Mouse (Mus musculus) urinary bladder, postnatal 10 days (tissue): Measurements from ENCODE around the gene Gucy2e.

Experiments used
- DNase-seq: peaks from one replicate; pipeline ENCODE4 v3.0.0; 2022; ENCODE audit warnings: low spot score

Gene Gucy2e

DNA sequence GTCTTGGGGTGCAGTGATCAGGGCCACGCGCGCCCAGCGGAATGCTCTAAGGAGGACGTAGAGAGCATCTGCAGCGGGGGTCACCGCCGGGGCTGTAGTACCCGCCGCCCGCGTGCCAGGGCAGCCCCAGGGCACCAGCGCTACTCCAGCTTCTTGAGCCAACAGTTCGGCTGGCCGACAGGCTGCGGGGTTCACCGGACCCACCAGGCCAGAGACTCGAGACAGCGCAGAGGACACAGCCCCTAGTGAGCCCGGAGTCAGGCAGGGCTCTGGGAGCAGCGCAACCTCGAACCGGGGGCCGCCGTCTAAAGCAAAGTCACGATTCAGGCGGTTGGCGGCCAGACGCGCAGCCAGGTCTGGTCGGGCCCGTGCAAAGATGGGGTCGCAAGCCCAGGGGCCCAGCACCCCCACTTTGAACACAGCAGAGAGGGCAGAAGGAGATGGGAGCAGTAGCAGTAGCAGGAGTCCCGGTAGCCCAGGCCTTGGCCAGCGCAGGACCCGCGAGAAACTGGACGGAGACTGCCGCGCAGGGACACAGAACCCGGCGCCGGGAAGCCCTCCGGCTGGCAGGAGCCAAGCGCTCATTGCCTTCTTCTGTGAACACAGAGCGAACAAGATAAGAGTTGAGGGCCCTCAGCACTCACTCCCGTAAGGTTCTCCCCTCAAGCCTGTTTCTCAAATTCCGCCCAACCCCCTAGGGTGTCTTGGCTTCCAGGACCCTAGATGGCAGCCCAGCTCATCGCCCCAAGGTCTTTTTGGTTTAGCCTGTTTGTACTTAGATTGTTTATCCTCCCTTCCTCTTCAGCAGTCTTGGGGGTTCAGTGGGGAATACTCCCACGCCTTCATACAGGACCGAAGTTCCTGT lies 543 bp downstream of the Gucy2e start:
- DNase-seq = no peak

DNA sequence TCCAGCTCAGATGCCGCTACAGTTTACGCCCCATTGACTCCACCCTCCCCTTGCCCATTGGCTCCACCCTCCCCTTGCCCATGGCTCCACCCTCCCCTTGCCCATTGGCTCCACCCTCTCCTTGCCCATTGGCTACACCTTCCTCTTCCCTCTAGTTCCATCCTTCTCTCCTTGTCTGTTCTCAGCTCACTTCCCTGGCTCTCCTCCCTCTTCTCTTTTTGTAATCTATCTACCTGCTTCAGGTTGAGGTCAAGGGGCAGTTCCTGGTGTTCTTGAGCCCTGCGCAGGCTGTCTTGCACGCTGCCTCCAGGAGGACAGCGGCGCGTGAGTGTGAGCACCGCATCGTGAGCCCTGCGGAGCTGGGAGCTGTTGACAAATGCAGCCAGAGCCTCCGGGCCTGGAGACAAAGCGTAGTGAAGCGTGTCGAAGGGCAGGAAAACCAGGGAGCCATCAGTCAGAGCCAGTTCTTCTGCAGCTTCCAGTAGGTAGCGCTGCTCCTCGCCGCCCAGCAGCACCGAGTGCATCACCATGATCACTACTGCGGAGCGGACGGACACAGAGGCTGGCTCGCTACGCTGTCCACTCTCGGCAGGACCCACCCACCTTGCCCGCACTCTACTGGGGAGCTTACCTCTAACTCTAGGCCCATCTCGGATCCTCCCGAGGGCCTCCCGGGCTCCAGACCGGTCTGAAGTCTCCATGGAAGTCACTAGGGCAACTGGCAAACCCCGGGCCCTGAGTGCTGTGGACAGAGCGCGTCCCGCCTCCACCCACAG lies 1.4 kb downstream of the Gucy2e start:
- no peak for DNase-seq

- no peak for DNase-seq
These were observed 3.7 kb downstream of the Gucy2e start for GRCm38 (mm10) chr11:69233141-69233540.

DNA sequence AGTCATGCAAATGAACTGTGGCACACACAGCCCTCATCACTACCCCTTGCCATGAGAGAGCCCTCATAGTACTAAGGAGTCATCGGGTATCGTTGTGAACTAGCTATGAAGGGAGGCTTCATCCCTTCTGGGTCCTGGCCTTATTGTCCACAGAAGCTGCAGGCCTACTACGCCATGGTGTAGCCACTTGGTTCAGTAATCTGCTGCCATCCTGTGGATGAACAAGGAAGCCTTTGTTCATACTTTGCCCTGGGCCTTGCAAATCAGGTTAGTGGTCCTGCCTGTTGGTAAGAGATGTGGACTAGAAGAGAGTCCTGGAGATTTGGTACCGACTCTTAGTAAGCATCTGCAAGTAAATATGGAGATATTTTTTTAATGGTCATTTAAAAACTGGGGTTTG lies 6.4 kb downstream of the Gucy2e start:
- DNase-seq = no peak

DNA sequence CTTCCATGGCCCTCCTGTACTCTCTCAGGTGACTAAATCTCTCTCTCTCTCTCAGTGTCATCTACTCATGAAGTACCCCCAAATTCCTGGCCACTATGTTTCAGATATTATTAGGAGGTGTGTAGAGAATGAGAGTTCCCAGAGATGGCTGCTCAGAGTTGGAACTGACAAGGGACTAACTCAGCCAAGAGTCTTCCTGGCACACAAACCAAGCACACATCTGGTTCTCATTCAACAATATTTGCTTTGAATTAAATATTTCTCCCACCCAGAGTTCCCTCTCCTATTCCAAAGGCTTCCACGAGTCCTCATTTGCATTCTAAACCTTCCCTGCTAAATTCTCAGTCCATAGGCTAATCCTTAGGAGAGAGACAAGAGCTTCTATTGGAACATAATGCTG lies 11.1 kb downstream of the Gucy2e start:
- DNase-seq = no peak

DNA sequence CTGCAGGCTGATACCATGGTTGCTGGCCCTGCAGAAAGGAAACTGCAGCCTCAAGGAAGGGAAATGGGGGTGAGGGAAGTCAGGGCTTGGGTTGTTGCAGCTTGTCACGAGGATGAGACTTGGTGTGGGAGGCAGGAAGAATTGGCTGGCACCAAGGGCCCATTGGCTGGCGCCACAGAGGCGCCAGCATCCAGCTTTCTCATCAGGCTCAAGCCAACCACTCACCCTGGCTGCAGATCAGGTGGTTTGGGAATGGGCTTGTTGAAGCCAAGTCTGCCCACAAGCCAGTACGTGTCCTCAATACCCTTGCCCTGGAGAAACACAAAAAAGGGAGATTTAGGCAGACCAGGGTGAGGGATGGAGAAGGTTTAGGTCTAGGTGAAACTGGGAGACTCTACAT lies 13.7 kb downstream of the Gucy2e start:
- DNase-seq = no peak

- no peak for DNase-seq
These were observed 15.8 kb downstream of the Gucy2e start for GRCm38 (mm10) chr11:69221070-69221469.

- DNase-seq = no peak
These were observed 18.2 kb downstream of the Gucy2e start for GRCm38 (mm10) chr11:69218661-69219060.

- no peak for DNase-seq
These were observed 19.4 kb downstream of the Gucy2e start for GRCm38 (mm10) chr11:69217411-69217810.

- DNase-seq = no peak
These were observed 25.4 kb downstream of the Gucy2e start for GRCm38 (mm10) chr11:69211431-69211830.

DNA sequence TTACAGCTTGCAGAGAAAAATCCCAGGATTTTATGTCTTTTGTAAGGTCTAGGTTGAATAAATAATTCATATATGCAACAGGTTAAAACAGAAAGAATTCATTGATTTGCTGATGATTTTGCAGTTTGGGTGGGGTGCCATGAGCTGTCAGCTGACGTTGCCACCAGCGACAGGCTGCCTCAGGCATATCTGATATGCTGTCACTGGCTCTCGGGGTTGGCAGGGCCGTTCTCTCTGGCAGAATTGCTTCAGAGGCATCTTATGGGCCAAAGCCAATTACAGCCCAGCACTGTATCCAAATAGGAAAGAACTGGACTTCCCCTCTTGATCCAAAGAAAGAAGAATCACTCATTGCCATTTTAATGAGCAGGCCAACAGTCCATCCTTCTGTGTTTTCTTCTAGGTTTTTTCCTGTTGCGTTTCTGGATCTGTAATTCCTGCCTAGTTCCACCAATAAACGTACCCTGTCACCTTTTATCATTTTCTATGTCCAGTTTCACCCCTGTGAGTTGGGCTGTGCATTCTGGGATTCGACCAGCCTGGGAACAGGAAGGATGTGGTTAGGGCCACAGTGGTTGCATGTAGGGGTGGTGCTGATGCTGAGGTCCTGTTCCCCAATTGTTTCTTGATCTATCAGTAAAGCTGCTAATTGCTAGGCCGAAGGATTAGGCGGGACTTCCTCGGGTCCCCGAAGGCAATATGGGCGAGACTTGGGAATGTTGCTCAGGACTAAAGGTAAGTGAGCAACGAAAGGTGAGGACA lies 34.2 kb downstream of the Gucy2e start:
- no peak for DNase-seq

- DNase-seq = no peak
These were observed 36.6 kb downstream of the Gucy2e start for GRCm38 (mm10) chr11:69200231-69200630.

GRCm38 (mm10) chr11:69199251-69199650 lies 37.6 kb downstream of the Gucy2e start:
- DNase-seq = no peak

- DNase-seq = no peak
These were observed 39.1 kb downstream of the Gucy2e start, which contains the start of gene Alox8 for GRCm38 (mm10) chr11:69197743-69198142. Gene Alox8, minus strand, starts transcription at chr11:69197843.

GRCm38 (mm10) chr11:69197194-69197593 lies 39.6 kb downstream of the Gucy2e start:
- DNase-seq = no peak

- no peak for DNase-seq
These were observed 40.1 kb downstream of the Gucy2e start for GRCm38 (mm10) chr11:69196766-69197165.

- DNase-seq = no peak
These were observed 44.0 kb downstream of the Gucy2e start for GRCm38 (mm10) chr11:69192840-69193239.

GRCm38 (mm10) chr11:69185936-69186335 lies 50.9 kb downstream of the Gucy2e start:
- DNase-seq = no peak

DNA sequence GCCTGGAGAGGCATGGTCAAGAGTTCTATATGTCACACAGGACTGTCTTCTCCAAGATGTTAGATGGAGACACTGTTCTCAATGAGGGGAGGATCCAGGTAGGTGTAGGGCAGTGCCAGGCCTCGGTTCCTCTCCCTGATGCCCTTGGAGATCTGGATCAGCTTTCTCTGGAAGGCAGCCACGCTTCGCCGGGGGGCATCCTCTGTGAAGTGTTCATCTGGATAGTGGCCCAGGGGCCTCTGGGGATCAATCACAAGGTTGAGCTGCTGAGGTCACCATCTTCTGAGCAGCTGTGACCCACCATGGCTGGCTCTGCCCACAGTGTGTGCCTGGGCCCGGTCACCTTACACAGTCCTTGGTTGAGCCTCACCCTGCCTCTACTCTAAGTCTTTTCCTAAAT lies 51.8 kb downstream of the Gucy2e start:
- DNase-seq = no peak

GRCm38 (mm10) chr11:69180120-69180519 lies 56.7 kb downstream of the Gucy2e start:
- DNase-seq = no peak

- no peak for DNase-seq
These were observed 57.3 kb downstream of the Gucy2e start for GRCm38 (mm10) chr11:69179512-69179911.

DNA sequence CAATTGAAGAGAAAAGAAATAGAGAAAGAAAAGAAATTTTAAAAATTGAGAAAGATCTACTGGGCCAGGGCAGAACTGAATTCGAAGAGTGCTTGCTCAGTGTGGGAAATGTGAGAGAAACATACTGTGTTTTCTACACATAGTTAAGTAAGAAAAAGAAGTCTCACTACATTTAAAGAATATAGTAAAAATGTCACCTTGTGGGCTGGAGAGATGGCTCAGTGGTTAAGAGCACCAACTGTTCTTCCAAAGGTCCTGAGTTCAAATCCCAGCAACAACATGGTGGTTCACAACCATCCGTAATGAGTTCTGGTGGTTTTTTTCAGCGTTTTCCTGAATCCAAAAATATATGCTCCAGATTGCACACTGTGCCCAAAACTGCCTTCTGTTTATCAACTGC lies 58.3 kb downstream of the Gucy2e start:
- DNase-seq = no peak
